Mouse (Mus musculus) spleen, adult 2 months (tissue): ENCODE measurements around the gene Hba-x.

Experiments
- CTCF ChIP-seq: fragments of 200-500 bp; IDR thresholded peaks from 2 replicates; pipeline ENCODE4 v1.5.1; 2011; ENCODE audit warnings: mild to moderate bottlenecking, inconsistent platforms; ENCODE audit not compliant: insufficient read depth, insufficient read length, insufficient replicate concordance; ENCODE audit errors: extremely low read depth
- POLR2A ChIP-seq: fragments of 200-500 bp; IDR thresholded peaks from 2 replicates; pipeline ENCODE4 v1.6.1; 2011; ENCODE audit warnings: low read depth, low read length, inconsistent platforms

DNA sequence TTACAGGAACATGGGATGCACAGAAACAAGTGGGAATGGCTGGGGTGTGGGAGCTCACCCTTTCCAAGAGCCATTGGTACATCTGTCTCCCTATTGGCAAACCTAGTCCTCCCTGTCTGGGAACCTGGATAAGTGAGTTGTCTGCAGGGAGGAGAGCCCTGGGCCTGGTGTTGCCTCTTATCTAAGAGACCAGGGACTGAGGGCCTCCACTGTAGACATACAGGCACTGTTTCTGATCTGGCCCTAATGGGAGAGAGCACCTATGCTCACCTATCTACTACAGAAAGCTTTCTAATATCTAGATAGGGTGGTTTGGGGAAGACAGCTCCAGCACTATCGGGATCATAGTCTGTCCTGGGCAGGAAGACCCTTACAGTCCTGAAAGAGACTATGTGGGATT is 20.1 kb upstream of the Hba-x start:
- TF ChIP-seq POLR2A (no peak), CTCF (no peak)
